ENCODE assay signal across 18 mouse cellular contexts in genomic region chr6:72374206-72374605, GRCm38 (mm10). TPM values are rescaled to one million over a fixed set of nuclear protein-coding genes. Genes with fewer than 3 reads are reported as not detected.
DNase-seq lines count a peak whose midpoint lies in the region; ATAC-seq and TF ChIP-seq lines count a peak whose summit lies in the region.
"Had no signal": no experiment of that assay in that cellular context is flagged by ENCODE, and none has a peak within 500 bp of the region (broad histone marks: within the 10 kb centered on the region; RNA-seq: fewer than 3 reads in every experiment).

No protein-coding gene starts in this region.

- H3ac ChIP-seq in myocyte (ENCODE audit: control insufficient read depth, insufficient read length): no peak overlapping the region

- WGBS in heart, embryonic 14.5 days: 50% methylated on average over 7 of the region's 7 CpGs
- 35% methylated on average over 7 of the region's 7 CpGs for WGBS in lung, embryonic 16.5 days
- 55% methylated on average over 7 of the region's 7 CpGs for WGBS in intestine, embryonic 16.5 days
- 28% methylated on average over 7 of the region's 7 CpGs for WGBS in cerebellum, adult 2 months

- peaks cover 1% of the 10 kb centered on the region for H3K36me3 ChIP-seq in heart, embryonic 14.5 days (ENCODE audit: control insufficient read depth, insufficient read depth, low read length)
- no peaks in the 10 kb centered on the region for H3K36me3 ChIP-seq in lung, embryonic 16.5 days (ENCODE audit: control insufficient read depth, insufficient read depth, low read length)
- no peaks in the 10 kb centered on the region for H3K36me3 ChIP-seq in intestine, embryonic 16.5 days (ENCODE audit: control insufficient read depth, insufficient read depth, low read length)
- peaks cover 5% of the 10 kb centered on the region for H3K36me3 ChIP-seq in myocyte (ENCODE audit: control insufficient read depth, insufficient read depth)
- H3K36me3 ChIP-seq: forebrain, embryonic 15.5 days; hindbrain, embryonic 15.5 days had no signal

- 0 out of 2 replicates have a peak, but pooled peaks have one; percentile 54 for ATAC-seq in heart, embryonic 14.5 days (ENCODE audit: insufficient number of reproducible peaks, insufficient read depth, low FRiP score, low read depth)
- peak; percentile 50; the same call in 1 of the 2 replicates for ATAC-seq in lung, embryonic 16.5 days (ENCODE audit: low read depth)
- peak; percentile 24; the same call in 1 of the 2 replicates for ATAC-seq in intestine, embryonic 16.5 days
- ATAC-seq: forebrain, embryonic 15.5 days had no signal

- H3K27me3 ChIP-seq in heart, embryonic 14.5 days (ENCODE audit: control insufficient read depth, insufficient read depth, low read length): no peaks in the 10 kb centered on the region
- H3K27me3 ChIP-seq in lung, embryonic 16.5 days (ENCODE audit: control insufficient read depth, insufficient read depth, low read depth, low read length): no peaks in the 10 kb centered on the region
- H3K27me3 ChIP-seq in intestine, embryonic 16.5 days (replicated peaks; ENCODE audit: control insufficient read depth, insufficient read depth, low read length): no peaks in the 10 kb centered on the region
- no peaks in the 10 kb centered on the region for H3K27me3 ChIP-seq in myocyte (ENCODE audit: control insufficient read depth, insufficient read depth, insufficient read length)
- H3K27me3 ChIP-seq in cerebellum, adult 2 months (ENCODE audit: control insufficient read depth, insufficient read depth, low read length): no peaks in the 10 kb centered on the region

- peaks cover 24% of the 10 kb centered on the region for H3K79me2 ChIP-seq in myocyte (ENCODE audit: control insufficient read depth, insufficient read depth)

- no peak for DNase-seq in heart, postnatal 25 days (ENCODE audit: low spot score)
- no peak for DNase-seq in lung, postnatal 36 days
- DNase-seq in layer of hippocampus, postnatal 14 days (ENCODE audit: low spot score in 2 of 2): no peak
- no peak for DNase-seq in cerebellum, adult 2 months
- DNase-seq: adrenal gland, postnatal 36 days; cerebellum, adult 8-10 months; kidney, adult 2 months; midbrain, embryonic 14.5 days; retina, postnatal 1 day; right cerebral cortex, postnatal 4 days had no signal

- no peak overlapping the region for H3K9ac ChIP-seq in heart, embryonic 14.5 days (ENCODE audit: low read length)
- H3K9ac ChIP-seq in lung, embryonic 16.5 days (ENCODE audit: low read length): no peak overlapping the region
- H3K9ac ChIP-seq in intestine, embryonic 16.5 days (ENCODE audit: low read depth, low read length): no peak overlapping the region
- H3K9ac ChIP-seq: forebrain, embryonic 15.5 days; hindbrain, embryonic 15.5 days had no signal

- peak overlapping the region; percentile 61 to 82 for H3K27ac ChIP-seq in heart, embryonic 14.5 days (replicated peaks in 1 of 2; ENCODE audit: control insufficient read depth in 1 of 2, insufficient read depth in 1 of 2, low read depth in 2 of 2, low read length in 2 of 2)
- H3K27ac ChIP-seq in lung, embryonic 16.5 days (ENCODE audit: low read length): peak overlapping the region; percentile 78
- H3K27ac ChIP-seq in intestine, embryonic 16.5 days (ENCODE audit: low read length): no peak overlapping the region
- no peak overlapping the region for H3K27ac ChIP-seq in cerebellum, adult 2 months (ENCODE audit: insufficient read depth, low read length)
- H3K27ac ChIP-seq: forebrain, embryonic 15.5 days; hindbrain, embryonic 15.5 days; macrophage had no signal

- no peaks in the 10 kb centered on the region for H3K9me3 ChIP-seq in heart, embryonic 14.5 days (ENCODE audit: control insufficient read depth, low read length)
- no peaks in the 10 kb centered on the region for H3K9me3 ChIP-seq in lung, embryonic 16.5 days (ENCODE audit: control insufficient read depth, low read length)
- H3K9me3 ChIP-seq in intestine, embryonic 16.5 days (ENCODE audit: control insufficient read depth, low read length): no peaks in the 10 kb centered on the region
- H3K9me3 ChIP-seq: forebrain, embryonic 15.5 days; hindbrain, embryonic 15.5 days had no signal

- H3K4me3 ChIP-seq in heart, embryonic 14.5 days (ENCODE audit: control insufficient read depth in 1 of 2, insufficient read depth in 1 of 2, low read depth in 1 of 2, low read length in 2 of 2): no peak overlapping the region
- no peak overlapping the region for H3K4me3 ChIP-seq in lung, embryonic 16.5 days (ENCODE audit: low read length)
- H3K4me3 ChIP-seq in intestine, embryonic 16.5 days (ENCODE audit: low read length): no peak overlapping the region
- H3K4me3 ChIP-seq in myocyte: no peak overlapping the region
- no peak overlapping the region for H3K4me3 ChIP-seq in cerebellum, adult 2 months (replicated peaks; ENCODE audit: insufficient read depth, low read depth, low read length)
- H3K4me3 ChIP-seq: forebrain, embryonic 15.5 days; hindbrain, embryonic 15.5 days had no signal

- no peak for TF ChIP-seq CTCF in cerebellum, adult 2 months (IDR thresholded peaks at IDR 0.05; ENCODE audit: borderline replicate concordance, insufficient read depth, low read depth, low read length)

- intact Hi-C loops in heart, postnatal 25 days (cut with DNase I): no loop called here

- no peak for TF ChIP-seq POLR2A in myocyte (IDR thresholded peaks at IDR 0.05; ENCODE audit: insufficient read length, low read depth)
- TF ChIP-seq POLR2A in cerebellum, adult 2 months (IDR thresholded peaks at IDR 0.05; ENCODE audit: borderline replicate concordance, insufficient read depth, low read length): no peak

- H3K4me2 ChIP-seq in heart, embryonic 14.5 days (ENCODE audit: low read length): no peak overlapping the region
- no peak overlapping the region; the same call in 1 of the 2 replicates for H3K4me2 ChIP-seq in lung, embryonic 16.5 days (ENCODE audit: low read depth, low read length)
- H3K4me2 ChIP-seq in intestine, embryonic 16.5 days (ENCODE audit: low read depth, low read length): no peak overlapping the region
- H3K4me2 ChIP-seq in myocyte (ENCODE audit: low read depth): peak overlapping the region; percentile 30
- H3K4me2 ChIP-seq: forebrain, embryonic 15.5 days; hindbrain, embryonic 15.5 days had no signal

- peaks cover 23 to 28% of the 10 kb centered on the region in 2 experiments for H3K4me1 ChIP-seq in heart, embryonic 14.5 days (ENCODE audit: control insufficient read depth in 2 of 2, insufficient read depth in 2 of 2, low read length in 2 of 2)
- peaks cover 33% of the 10 kb centered on the region for H3K4me1 ChIP-seq in lung, embryonic 16.5 days (replicated peaks; ENCODE audit: control insufficient read depth, insufficient read depth, low read length)
- H3K4me1 ChIP-seq in intestine, embryonic 16.5 days (ENCODE audit: control insufficient read depth, insufficient read depth, low read length): peaks cover 25% of the 10 kb centered on the region
- H3K4me1 ChIP-seq in cerebellum, adult 2 months (ENCODE audit: control insufficient read depth, insufficient read depth, low read length): no peaks in the 10 kb centered on the region
- H3K4me1 ChIP-seq: forebrain, embryonic 15.5 days; hindbrain, embryonic 15.5 days had no signal

TF ChIP-seq in myocyte, 11 proteins besides CTCF, POLR2A, EP300 and RAD21 (continues in another document):
- TF ChIP-seq TCF3 (IDR thresholded peaks at IDR 0.05; ENCODE audit: insufficient read length, low read depth) (no peak), USF1 (IDR thresholded peaks at IDR 0.05; ENCODE audit: low read depth) (no peak)

RNA-seq across cellular contexts. Expression of gene Vamp5, which starts 6.1 kb away (rescaled TPM):
- polyA plus RNA-seq in heart, embryonic 14.5 days (2014; fragmentation: Nextera tagmentation; extraction: Ambion mirVana): 58.1 and 61.9 TPM in 2 replicates
- 10 to 100 TPM; 56.3 to 59.6 TPM for total RNA-seq in heart, postnatal 25 days (2021)
- polyA plus RNA-seq in lung, embryonic 16.5 days (2015; fragmentation: Nextera tagmentation; extraction: Ambion mirVana): 43.0 and 46.3 TPM in 2 replicates
- 17.3 and 17.8 TPM in 2 replicates for polyA plus RNA-seq in intestine, embryonic 16.5 days (2015; fragmentation: Nextera tagmentation; extraction: Ambion mirVana)
- polyA plus RNA-seq in myocyte (2012; fragmentation: generic; extraction: Trizol): 544 TPM
- 1 to 10 TPM; 3.7 to 4.2 TPM for total RNA-seq in layer of hippocampus, postnatal 14 days (2021)
- 10.6 and 11.9 TPM in 2 replicates for polyA plus RNA-seq in cerebellum, adult 2 months (2012; rRNA removed)

RNA-seq across cellular contexts. Expression of gene Rnf181, which starts 7.5 kb away (rescaled TPM):
- polyA plus RNA-seq in heart, embryonic 14.5 days (2014; fragmentation: Nextera tagmentation; extraction: Ambion mirVana): 88.3 and 89.0 TPM in 2 replicates
- 10 to 100 TPM; 33.9 to 41.2 TPM for total RNA-seq in heart, postnatal 25 days (2021)
- polyA plus RNA-seq in lung, embryonic 16.5 days (2015; fragmentation: Nextera tagmentation; extraction: Ambion mirVana): 149 and 152 TPM in 2 replicates
- 159 and 162 TPM in 2 replicates for polyA plus RNA-seq in intestine, embryonic 16.5 days (2015; fragmentation: Nextera tagmentation; extraction: Ambion mirVana)
- polyA plus RNA-seq in myocyte (2012; fragmentation: generic; extraction: Trizol): 169 TPM
- total RNA-seq in layer of hippocampus, postnatal 14 days (2021): 10 to 100 TPM; 78.0 to 85.6 TPM
- 92.1 and 95.8 TPM in 2 replicates for polyA plus RNA-seq in cerebellum, adult 2 months (2012; rRNA removed)

RNA-seq across cellular contexts. Expression of gene Vamp8, which starts 16.3 kb away (rescaled TPM):
- polyA plus RNA-seq in heart, embryonic 14.5 days (2014; fragmentation: Nextera tagmentation; extraction: Ambion mirVana): 154 and 157 TPM in 2 replicates
- total RNA-seq in heart, postnatal 25 days (2021): 10 to 100 TPM; 72.2 to 74.1 TPM
- 217 and 246 TPM in 2 replicates for polyA plus RNA-seq in lung, embryonic 16.5 days (2015; fragmentation: Nextera tagmentation; extraction: Ambion mirVana)
- polyA plus RNA-seq in intestine, embryonic 16.5 days (2015; fragmentation: Nextera tagmentation; extraction: Ambion mirVana): 251 and 269 TPM in 2 replicates
- polyA plus RNA-seq in myocyte (2012; fragmentation: generic; extraction: Trizol): 107 TPM
- 10 to 100 TPM; 11.4 to 15.3 TPM for total RNA-seq in layer of hippocampus, postnatal 14 days (2021)
- polyA plus RNA-seq in cerebellum, adult 2 months (2012; rRNA removed): 57.0 and 62.2 TPM in 2 replicates

RNA-seq across cellular contexts. Expression of gene Tmem150a, which starts 19.0 kb away (rescaled TPM):
- 14.4 and 16.4 TPM in 2 replicates for polyA plus RNA-seq in heart, embryonic 14.5 days (2014; fragmentation: Nextera tagmentation; extraction: Ambion mirVana)
- 10 to 100 TPM; 18.0 to 21.1 TPM for total RNA-seq in heart, postnatal 25 days (2021)
- 15.8 and 16.8 TPM in 2 replicates for polyA plus RNA-seq in lung, embryonic 16.5 days (2015; fragmentation: Nextera tagmentation; extraction: Ambion mirVana)
- polyA plus RNA-seq in intestine, embryonic 16.5 days (2015; fragmentation: Nextera tagmentation; extraction: Ambion mirVana): 16.4 and 18.0 TPM in 2 replicates
- polyA plus RNA-seq in myocyte (2012; fragmentation: generic; extraction: Trizol): 26.7 TPM
- total RNA-seq in layer of hippocampus, postnatal 14 days (2021): 10 to 100 TPM; 12.6 to 13.7 TPM
- polyA plus RNA-seq in cerebellum, adult 2 months (2012; rRNA removed): 19.5 and 19.8 TPM in 2 replicates
- total RNA-seq: common myeloid progenitor, adult 5-6 weeks had no signal

RNA-seq across cellular contexts. Expression of gene 0610030E20Rik, which starts 27.1 kb away (rescaled TPM):
- polyA plus RNA-seq in heart, embryonic 14.5 days (2014; fragmentation: Nextera tagmentation; extraction: Ambion mirVana): 13.7 and 13.8 TPM in 2 replicates
- 10 to 100 TPM in 1 of 2 experiments, 1 to 10 TPM in 1; 9.4 to 10.1 TPM for total RNA-seq in heart, postnatal 25 days (2021)
- 31.6 and 33.2 TPM in 2 replicates for polyA plus RNA-seq in lung, embryonic 16.5 days (2015; fragmentation: Nextera tagmentation; extraction: Ambion mirVana)
- 27.6 and 27.7 TPM in 2 replicates for polyA plus RNA-seq in intestine, embryonic 16.5 days (2015; fragmentation: Nextera tagmentation; extraction: Ambion mirVana)
- 8.0 TPM for polyA plus RNA-seq in myocyte (2012; fragmentation: generic; extraction: Trizol)
- total RNA-seq in layer of hippocampus, postnatal 14 days (2021): 10 to 100 TPM; 13.8 to 16.0 TPM
- 25.1 and 26.1 TPM in 2 replicates for polyA plus RNA-seq in cerebellum, adult 2 months (2012; rRNA removed)

Comparison
In these comparisons a context has a peak if more than half of its experiments do, and no peak if none do; other contexts are left out.
1. H3K27ac ChIP-seq: peak in heart, embryonic 14.5 days (2 of 2) and lung, embryonic 16.5 days (single experiment); none in intestine, embryonic 16.5 days (single experiment) and cerebellum, adult 2 months (single experiment).
2. Peak in every context shown above with its lines, with median percentiles within 50 percentile points of each other: ATAC-seq.